Mouse (Mus musculus): ENCODE data around the gene Erc2. TPM values are rescaled to one million over a fixed set of nuclear protein-coding genes. Genes with fewer than 3 reads are reported as not detected.

Erc2 gene
- total RNA-seq, 2 experiments from 2014 or later = 198 to 199 TPM

- DNase-seq (ENCODE audit: low spot score in 2 of 2) = no peak
Measured at GRCm38 (mm10) chr14:28278951-28279350, 656.7 kb downstream of the Erc2 start.

DNA sequence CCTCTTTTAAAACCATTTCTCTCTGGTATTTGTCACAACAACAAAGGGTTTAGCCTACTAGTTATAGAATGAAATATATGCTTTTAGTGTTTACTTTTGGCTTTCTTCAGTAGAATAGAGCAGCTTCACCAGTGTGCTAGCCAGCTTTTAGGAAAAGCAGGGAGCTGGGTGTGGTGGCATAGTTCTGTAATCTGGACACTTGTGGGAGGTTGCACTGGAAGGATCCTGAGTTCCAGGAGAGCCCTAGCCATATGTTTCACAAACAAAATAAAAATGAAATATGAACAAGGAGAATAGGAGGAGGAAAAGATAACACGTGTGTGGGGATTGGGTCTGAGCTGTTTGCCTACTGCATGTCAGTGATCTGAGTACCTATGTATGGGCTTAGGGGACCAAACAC lies 658.1 kb downstream of the Erc2 start:
- no peak for DNase-seq (ENCODE audit: low spot score in 2 of 2)

- no peak for DNase-seq (ENCODE audit: low spot score in 2 of 2)
Measured at GRCm38 (mm10) chr14:28283319-28284095, 661.3 kb downstream of the Erc2 start.

- DNase-seq (ENCODE audit: low spot score in 2 of 2) = no peak
Measured at GRCm38 (mm10) chr14:28286511-28286910, 664.3 kb downstream of the Erc2 start.

- DNase-seq (ENCODE audit: low spot score in 2 of 2) = no peak
Measured at GRCm38 (mm10) chr14:28288196-28288595, 666.0 kb downstream of the Erc2 start.

DNA sequence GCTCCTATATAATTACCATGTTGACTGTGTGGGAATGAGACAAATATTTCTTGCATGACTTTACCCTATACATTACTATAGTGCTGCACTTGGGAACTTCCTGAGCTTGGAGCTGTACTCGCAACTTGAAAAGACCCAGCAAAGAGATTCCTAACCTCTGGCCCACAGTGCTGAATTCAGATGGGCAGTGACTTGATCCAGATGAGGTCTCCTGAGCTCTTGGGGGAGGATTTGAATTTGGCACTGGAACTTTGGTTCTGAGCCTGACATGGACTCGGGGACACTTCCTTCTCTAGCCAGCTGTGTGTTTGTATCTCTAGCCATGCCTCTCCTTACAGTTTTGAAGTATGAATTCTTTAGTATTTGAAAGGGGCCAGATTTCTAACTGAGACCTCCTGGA lies 666.7 kb downstream of the Erc2 start:
- DNase-seq (ENCODE audit: low spot score in 2 of 2) = no peak

DNA sequence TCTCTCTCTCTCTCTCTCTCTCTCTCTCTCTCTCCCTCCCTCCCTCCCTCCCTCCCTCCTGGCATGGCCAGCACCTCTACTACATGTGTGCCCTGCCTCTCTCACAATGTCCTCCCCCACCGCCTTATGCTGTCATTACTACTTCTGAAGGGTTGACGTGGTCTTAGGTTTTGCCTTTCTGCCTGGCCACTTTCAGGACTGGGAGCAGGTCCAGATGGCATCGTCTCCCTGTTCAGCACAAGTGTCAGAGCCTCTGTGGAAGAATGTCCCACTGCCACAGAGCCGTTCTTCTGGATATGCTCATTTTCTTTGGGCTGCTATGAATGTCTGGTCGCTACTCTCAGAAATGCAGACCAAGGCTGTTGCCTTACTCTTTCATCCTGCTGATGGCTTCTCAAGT lies 671.7 kb downstream of the Erc2 start:
- DNase-seq (ENCODE audit: low spot score in 2 of 2) = no peak

DNA sequence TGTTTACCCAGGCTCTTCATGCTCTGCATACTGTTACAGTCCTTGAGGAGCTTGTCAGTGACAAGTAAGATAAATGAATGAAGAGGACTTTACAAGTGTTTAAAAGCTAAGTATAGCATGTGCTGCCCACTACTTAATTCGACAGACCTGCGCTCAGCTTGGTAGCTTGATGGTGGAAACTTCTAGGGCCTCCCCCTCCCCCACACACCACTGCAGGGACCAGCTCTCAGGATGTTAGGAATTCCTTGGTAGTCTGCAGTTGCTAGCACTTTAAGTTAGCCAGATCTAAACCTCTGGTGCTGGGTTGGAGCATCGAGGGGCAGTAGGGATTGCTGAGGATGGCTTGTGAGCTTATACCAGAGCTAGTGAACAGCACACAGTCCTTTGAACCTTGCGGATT lies 672.9 kb downstream of the Erc2 start:
- no peak for DNase-seq (ENCODE audit: low spot score in 2 of 2)

GRCm38 (mm10) chr14:28300095-28300494 lies 677.9 kb downstream of the Erc2 start:
- DNase-seq (ENCODE audit: low spot score in 2 of 2) = no peak

DNA sequence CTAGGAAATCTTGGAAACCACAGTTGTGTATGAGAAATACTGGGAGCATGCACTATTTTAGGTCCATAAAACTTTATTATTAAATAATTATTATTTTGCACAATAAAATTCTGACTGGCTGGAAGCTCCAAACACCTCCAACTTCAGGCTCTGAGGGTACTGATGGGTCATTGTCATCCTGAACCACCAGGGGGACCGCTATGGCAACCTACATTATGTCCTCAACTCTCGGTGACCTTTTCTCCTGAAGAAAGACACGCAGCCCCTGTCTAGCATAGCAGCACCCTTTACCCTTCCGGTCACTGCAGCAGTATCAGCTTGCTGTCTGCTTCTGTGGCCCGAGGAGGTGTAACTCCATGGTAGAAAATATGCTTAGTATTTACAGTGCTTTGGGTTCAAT lies 679.0 kb downstream of the Erc2 start:
- no peak for DNase-seq (ENCODE audit: low spot score in 2 of 2)

DNA sequence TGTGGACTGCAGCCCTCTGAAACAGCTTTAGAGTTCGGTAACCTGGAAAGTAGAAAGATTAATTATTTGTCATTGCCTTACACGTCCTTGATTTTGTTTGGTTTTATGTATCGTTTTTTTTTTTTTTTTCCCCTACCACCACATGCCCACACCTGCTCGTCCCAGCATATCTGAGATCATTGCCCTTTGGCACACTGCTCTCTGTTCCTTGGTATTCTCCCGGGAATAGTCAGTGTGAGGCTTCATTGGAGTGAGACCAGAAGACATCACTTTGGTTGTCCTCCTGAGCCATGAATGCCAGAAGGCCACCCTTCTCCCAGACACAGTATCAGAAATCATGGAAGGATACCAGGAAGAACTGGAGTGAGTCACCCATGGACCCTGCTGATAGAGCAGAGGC lies 681.9 kb downstream of the Erc2 start:
- DNase-seq (ENCODE audit: low spot score in 2 of 2) = no peak

DNA sequence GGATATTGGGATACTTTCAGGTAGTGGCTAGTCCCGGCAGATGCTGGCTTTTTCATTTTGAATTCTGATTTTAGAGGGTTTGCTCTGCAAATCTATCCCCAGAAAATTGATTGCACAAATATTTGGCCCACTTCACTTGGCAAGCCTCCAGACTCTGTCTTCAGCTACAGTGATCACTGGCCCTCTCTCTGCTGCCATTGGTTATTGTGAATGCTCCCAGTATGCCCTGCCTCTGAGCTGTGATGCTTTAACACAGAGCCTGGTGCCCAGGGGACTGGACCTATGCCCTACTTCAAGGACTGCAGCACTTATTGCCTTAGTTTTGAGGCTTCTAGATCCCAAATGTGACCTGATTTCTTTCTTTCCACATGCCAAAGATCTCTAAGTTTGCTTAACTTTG lies 686.4 kb downstream of the Erc2 start:
- no peak for DNase-seq (ENCODE audit: low spot score in 2 of 2)

GRCm38 (mm10) chr14:28316851-28317250 lies 694.6 kb downstream of the Erc2 start:
- peak in 1 of 2 experiments; percentile 68 for DNase-seq (ENCODE audit: low spot score in 2 of 2)

GRCm38 (mm10) chr14:28321916-28322534 lies 699.8 kb downstream of the Erc2 start:
- no peak for DNase-seq (ENCODE audit: low spot score in 2 of 2)

DNA sequence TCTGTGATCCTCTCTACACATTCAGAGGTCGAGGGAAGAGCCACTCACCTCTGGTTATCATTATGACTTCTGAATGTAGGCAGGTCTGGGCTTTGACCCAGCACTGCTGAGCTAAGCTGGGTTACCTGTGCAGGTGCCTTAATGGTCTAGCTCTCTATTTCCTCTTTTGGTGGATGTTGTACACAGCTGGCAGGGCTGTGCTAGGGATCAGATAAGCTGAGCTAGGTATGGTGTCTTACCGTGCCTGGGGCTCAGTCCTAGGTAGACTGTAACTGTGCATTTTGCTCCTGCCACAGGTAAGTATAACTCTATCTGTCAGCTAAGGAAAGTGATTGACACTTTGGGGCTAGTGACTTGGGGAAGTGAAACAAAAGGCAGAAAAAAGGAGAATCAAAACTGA lies 701.0 kb downstream of the Erc2 start:
- DNase-seq (ENCODE audit: low spot score in 2 of 2) = no peak

- DNase-seq (ENCODE audit: low spot score in 2 of 2) = no peak
Measured at GRCm38 (mm10) chr14:28323727-28324126, 701.5 kb downstream of the Erc2 start.

- DNase-seq (ENCODE audit: low spot score in 2 of 2) = peak in 1 of 2 experiments; percentile 31
Measured at GRCm38 (mm10) chr14:28326456-28326855, 704.2 kb downstream of the Erc2 start.

- no peak for DNase-seq (ENCODE audit: low spot score in 2 of 2)
Measured at GRCm38 (mm10) chr14:28328512-28328911, 706.3 kb downstream of the Erc2 start.

DNA sequence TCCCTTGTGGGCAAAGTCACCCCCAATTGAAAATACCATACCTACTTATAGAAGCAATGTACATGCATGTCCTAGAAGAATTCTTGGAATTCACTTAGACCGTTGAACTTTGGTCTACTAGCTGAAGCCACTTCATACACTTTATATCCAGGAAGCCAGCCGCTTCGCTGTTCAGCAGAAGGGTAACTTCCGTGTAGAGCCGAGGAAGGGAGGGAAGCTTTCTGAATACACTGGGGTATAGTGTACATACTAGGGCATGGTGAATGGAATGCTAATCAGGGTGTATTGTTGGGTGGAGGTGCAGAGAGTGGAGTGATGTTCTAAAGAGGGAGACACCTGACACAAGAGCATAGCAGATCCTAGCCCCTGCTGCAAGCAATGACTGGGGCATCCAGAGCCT lies 708.9 kb downstream of the Erc2 start:
- no peak for DNase-seq (ENCODE audit: low spot score in 2 of 2)

- DNase-seq (ENCODE audit: low spot score in 2 of 2) = no peak
Measured at GRCm38 (mm10) chr14:28332351-28332953, 710.2 kb downstream of the Erc2 start.

DNA sequence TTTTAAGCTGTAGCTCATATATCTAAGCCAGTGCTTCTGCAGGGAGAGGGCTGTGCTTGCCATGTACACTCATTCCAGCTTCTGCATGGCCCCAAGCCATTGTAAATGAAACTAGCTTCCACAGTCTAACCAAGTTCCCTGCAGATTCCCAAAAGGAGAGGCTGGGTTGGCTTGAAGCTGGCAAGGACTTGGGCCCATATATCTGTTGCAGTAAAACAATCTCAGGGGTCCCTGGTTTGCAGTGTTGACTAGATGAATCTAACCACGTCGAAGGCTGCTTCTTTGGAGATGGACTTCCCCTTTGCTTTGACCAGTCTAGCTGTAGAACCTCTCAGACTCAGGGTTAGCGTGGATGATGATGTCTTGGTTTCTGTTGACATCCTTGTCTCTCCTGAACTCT lies 716.9 kb downstream of the Erc2 start:
- no peak for DNase-seq (ENCODE audit: low spot score in 2 of 2)

DNA sequence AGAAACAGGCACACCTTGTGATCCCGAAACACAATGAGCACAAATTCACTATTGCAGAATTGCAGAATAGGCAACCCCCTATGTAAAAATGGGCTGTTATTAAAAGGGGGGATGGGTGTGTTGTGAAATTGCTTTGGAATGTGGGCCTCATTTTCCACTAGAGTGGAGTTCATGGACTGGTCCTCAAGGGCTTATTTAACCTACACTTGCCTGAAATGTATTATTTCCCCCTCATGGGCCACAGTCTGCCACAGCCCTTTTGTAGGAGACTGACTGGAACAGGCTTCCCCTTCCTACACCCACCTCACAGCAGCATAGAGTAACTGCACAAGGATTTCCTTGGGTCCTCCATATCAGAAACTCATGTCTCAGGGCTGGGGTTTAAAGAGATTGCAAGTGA lies 726.9 kb downstream of the Erc2 start:
- no peak for DNase-seq (ENCODE audit: low spot score in 2 of 2)

DNA sequence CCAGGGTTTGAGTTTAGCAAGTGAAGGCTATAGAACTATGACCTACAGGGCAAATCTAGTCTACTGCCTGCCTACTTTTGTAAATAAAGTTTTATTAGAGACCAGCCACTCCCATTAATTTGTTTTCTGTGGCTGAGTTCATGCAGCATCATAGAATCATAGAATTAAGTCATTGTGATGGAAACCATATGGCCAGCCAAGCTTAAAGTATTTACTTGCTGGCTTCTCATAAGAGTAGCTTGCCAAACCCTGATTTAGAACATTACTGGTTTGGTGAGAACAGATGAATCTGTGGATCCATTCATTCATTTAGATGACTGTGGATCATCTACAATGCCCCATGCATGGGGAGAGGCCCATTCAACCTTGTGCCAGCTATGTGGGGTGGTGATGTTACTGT lies 733.8 kb downstream of the Erc2 start:
- DNase-seq (ENCODE audit: low spot score in 2 of 2) = no peak
